Mouse (Mus musculus): ENCODE measurements at regions not wholly inside any gene's neighbourhood (a gene's known extent, or its start where the extent isn't known, plus 50 kb on each side); places are given as distances from the start of the nearest gene placed in this dataset.

GRCm38 (mm10) chr13:44468963-44469674 lies 260.2 kb upstream of the Jarid2 start:
- TF ChIP-seq CTCF (IDR thresholded peaks at IDR 0.05; ENCODE audit: control insufficient read depth, insufficient read depth, insufficient read length) (no peak), CEBPB (IDR thresholded peaks at IDR 0.05; ENCODE audit: low read depth) (no peak), USF1 (IDR thresholded peaks at IDR 0.05; ENCODE audit: low read depth) (no peak), MAX (IDR thresholded peaks at IDR 0.05) (no peak), MYOD1 (IDR thresholded peaks at IDR 0.05; ENCODE audit: control insufficient read depth, insufficient read length, low read depth) (no peak)

All from C2C12 (cell line).